Mouse (Mus musculus): ENCODE data around the gene 2010003K11Rik. TPM values are rescaled to one million over a fixed set of nuclear protein-coding genes. Genes with fewer than 3 reads are reported as not detected.

The 2010003K11Rik gene
- polyA plus RNA-seq (2014; fragmentation: Nextera tagmentation; extraction: Ambion mirVana) = not detected in 2 replicates

DNA sequence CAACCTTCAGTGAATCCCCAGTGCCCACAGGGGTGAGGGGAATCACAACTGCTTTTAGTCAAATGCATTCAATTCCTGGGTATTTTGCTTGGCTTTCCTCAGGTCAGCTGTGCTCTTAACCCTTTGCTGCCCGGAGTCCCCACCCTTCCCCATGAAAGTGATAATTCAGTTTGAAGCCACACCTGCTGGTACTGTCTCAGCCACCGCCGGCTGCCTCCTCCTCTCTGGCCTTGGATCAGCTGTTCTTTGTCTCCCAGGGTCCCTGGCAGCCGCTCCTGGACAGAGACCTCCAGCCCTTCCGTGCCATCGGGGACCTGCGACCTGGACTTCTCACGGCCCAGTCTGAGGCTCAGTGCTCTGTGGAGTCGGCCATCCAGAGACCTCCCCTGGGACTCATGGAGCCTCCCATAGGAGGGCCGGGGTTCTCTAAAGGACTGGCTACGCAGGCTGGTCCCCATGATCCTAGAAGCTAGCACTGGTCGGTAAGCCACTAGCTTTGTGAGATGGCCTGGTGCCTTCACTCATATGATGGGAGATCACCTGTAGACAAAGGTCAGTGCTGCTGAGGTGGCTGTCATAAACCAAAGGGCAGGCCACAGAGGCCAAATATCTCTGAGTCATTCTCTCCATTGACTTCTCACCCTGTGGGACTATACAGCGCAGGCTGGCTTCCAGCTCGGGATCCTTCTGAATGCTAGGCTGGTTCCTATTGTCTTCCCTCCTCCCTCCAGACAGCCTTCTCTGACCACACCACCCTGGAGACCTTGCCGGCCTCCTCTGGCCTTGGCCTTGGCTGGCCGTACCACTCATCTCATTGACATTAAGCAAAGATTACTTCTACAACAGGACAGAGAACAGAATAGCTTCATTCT lies at the start of gene 2010003K11Rik:
2010003K11Rik (minus strand) TSS at position 522 of the 872 bp plus-strand sequence.
- DNase-seq (ENCODE audit: low spot score) = no peak
- H3K9ac ChIP-seq (ENCODE audit: low read depth, low read length) = no peak within 1 kb of the TSS
- H3K27me3 ChIP-seq (replicated peaks; ENCODE audit: control insufficient read depth, insufficient read depth, low read length) = no peaks in the 10 kb centered on the region
- no peak within 1 kb of the TSS for H3K27ac ChIP-seq (replicated peaks; ENCODE audit: low read depth, low read length)
- no peaks in the 10 kb centered on the region for H3K36me3 ChIP-seq (ENCODE audit: control insufficient read depth, insufficient read depth, low read length)
- 62% methylated on average over 16 of the region's 16 CpGs for WGBS
- peak within 1 kb of the TSS; percentile 16 for H3K4me2 ChIP-seq (ENCODE audit: low read depth, low read length)
- no peaks in the 10 kb centered on the region for H3K9me3 ChIP-seq (ENCODE audit: control insufficient read depth, low read length)
- H3K4me3 ChIP-seq (ENCODE audit: low read depth, low read length) = no peak within 1 kb of the TSS
- no peaks in the 10 kb centered on the region for H3K4me1 ChIP-seq (ENCODE audit: control insufficient read depth, insufficient read depth, low read length)
- ATAC-seq (ENCODE audit: low read depth) = 0 out of 2 replicates have a peak, but pooled peaks have one; percentile 12

DNA sequence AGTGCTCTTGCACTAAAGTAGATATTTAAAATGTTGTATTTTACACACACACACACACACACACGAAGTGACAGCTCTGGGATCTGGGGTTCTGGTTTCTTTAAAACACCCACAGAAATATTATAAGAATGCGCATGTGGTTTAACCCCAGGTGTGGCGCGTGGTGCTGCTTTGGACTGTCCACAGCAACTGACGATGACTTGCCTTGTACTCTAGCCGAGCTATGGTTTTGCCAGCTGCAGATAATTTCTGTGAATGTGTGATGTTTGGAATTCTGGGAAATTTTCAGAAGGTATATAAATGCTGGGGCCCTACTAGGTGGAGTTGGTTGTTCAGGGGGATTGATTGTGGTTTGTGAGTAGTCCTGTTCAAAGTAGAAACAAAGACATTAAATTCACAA lies 49.4 kb upstream of the 2010003K11Rik start:
- H3K9ac ChIP-seq (ENCODE audit: low read depth, low read length) = no peak overlapping the region
- 65% methylated on average over 6 of the region's 6 CpGs for WGBS
- no peak for ATAC-seq (ENCODE audit: low read depth)

DNA sequence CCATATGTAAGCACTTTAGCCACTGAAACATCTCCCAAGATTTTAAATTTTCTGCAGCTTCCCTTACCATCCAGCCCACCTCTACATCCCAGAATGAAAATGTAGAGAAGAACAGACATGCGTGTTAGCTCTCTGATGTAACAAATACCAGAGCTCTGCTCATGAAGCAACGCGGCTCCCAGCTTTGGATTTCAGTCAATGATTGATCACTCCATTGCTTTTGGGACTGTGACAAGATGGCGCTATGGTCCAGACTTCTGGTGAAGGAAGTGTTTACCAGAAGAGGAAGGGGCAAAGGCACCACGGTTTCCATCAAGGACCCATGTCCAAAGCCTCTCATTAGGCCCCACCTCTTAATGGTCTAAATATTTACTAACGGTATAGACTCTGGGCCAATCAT lies 47.5 kb upstream of the 2010003K11Rik start:
- WGBS = 83% methylated on average over 6 of the region's 6 CpGs
- no peaks in the 10 kb centered on the region for H3K9me3 ChIP-seq (ENCODE audit: control insufficient read depth, low read length)
- no peak overlapping the region for H3K4me2 ChIP-seq (ENCODE audit: low read depth, low read length)
- no peak for DNase-seq (ENCODE audit: low spot score)
- H3K27me3 ChIP-seq (replicated peaks; ENCODE audit: control insufficient read depth, insufficient read depth, low read length) = no peaks in the 10 kb centered on the region
- H3K36me3 ChIP-seq (ENCODE audit: control insufficient read depth, insufficient read depth, low read length) = no peaks in the 10 kb centered on the region
- H3K27ac ChIP-seq (replicated peaks; ENCODE audit: low read depth, low read length) = no peak overlapping the region
- H3K9ac ChIP-seq (ENCODE audit: low read depth, low read length) = no peak overlapping the region
- no peak for ATAC-seq (ENCODE audit: low read depth)
- no peaks in the 10 kb centered on the region for H3K4me1 ChIP-seq (ENCODE audit: control insufficient read depth, insufficient read depth, low read length)
- no peak overlapping the region for H3K4me3 ChIP-seq (ENCODE audit: low read depth, low read length)

More for the DNA sequence above, 49.4 kb upstream of the 2010003K11Rik start:
- Histone ChIP-seq H3K9me3 (ENCODE audit: control insufficient read depth, low read length) (no peaks in the 10 kb centered on the region), H3K27ac (replicated peaks; ENCODE audit: low read depth, low read length) (no peak overlapping the region), H3K4me1 (ENCODE audit: control insufficient read depth, insufficient read depth, low read length) (no peaks in the 10 kb centered on the region), H3K36me3 (ENCODE audit: control insufficient read depth, insufficient read depth, low read length) (no peaks in the 10 kb centered on the region), H3K4me2 (ENCODE audit: low read depth, low read length) (no peak overlapping the region), H3K4me3 (ENCODE audit: low read depth, low read length) (no peak overlapping the region), H3K27me3 (replicated peaks; ENCODE audit: control insufficient read depth, insufficient read depth, low read length) (no peaks in the 10 kb centered on the region)
- no peak for DNase-seq (ENCODE audit: low spot score)

DNA sequence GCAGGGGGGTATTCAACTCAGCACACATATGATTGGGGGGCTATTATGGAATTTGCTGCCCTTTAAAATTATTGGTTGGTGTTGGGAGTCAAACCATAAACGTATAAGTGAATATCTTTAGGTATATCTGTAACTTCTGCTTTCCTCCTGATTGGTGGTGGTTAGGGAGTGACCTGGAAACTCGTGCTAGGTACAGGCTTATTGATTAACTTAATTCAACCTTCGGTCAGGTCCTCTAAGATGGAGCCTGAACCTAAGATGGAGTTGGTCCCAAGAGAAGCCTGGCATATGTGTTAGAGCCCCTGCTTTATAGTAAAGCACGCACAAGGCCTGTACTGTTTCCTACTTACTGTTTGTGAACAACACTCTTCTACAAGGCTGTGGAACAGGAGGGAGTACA lies 46.7 kb upstream of the 2010003K11Rik start:
- no peak for DNase-seq (ENCODE audit: low spot score)
- ATAC-seq (ENCODE audit: low read depth) = no peak
- no peaks in the 10 kb centered on the region for H3K36me3 ChIP-seq (ENCODE audit: control insufficient read depth, insufficient read depth, low read length)
- no peaks in the 10 kb centered on the region for H3K27me3 ChIP-seq (replicated peaks; ENCODE audit: control insufficient read depth, insufficient read depth, low read length)
- WGBS = 83% methylated on average over 4 of the region's 4 CpGs
- H3K9me3 ChIP-seq (ENCODE audit: control insufficient read depth, low read length) = no peaks in the 10 kb centered on the region
- H3K9ac ChIP-seq (ENCODE audit: low read depth, low read length) = no peak overlapping the region
- no peak overlapping the region for H3K4me3 ChIP-seq (ENCODE audit: low read depth, low read length)
- H3K27ac ChIP-seq (replicated peaks; ENCODE audit: low read depth, low read length) = no peak overlapping the region
- no peak overlapping the region for H3K4me2 ChIP-seq (ENCODE audit: low read depth, low read length)
- H3K4me1 ChIP-seq (ENCODE audit: control insufficient read depth, insufficient read depth, low read length) = no peaks in the 10 kb centered on the region

DNA sequence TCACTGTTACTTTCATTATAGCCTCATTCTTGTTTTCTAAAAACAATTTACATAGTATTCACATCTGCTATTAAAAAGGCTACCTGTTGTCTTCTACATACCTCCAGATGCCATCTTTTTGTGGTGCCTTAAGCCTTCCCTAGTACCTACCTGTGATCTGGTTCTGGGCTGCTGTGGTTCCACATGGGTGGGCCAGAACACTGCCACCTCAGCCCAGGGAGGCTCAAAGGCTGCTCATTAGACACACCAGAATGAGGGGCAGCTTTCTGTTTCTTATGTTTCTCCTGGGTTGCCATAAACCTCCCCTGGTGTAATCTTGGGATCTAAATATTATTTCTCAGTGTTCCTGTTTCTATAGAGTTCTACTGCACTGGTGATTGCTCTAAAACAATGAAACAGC lies 43.7 kb upstream of the 2010003K11Rik start:
- no peak overlapping the region for H3K27ac ChIP-seq (replicated peaks; ENCODE audit: low read depth, low read length)
- no peaks in the 10 kb centered on the region for H3K9me3 ChIP-seq (ENCODE audit: control insufficient read depth, low read length)
- no peak overlapping the region for H3K4me2 ChIP-seq (ENCODE audit: low read depth, low read length)
- H3K4me1 ChIP-seq (ENCODE audit: control insufficient read depth, insufficient read depth, low read length) = no peaks in the 10 kb centered on the region
- no peak overlapping the region for H3K4me3 ChIP-seq (ENCODE audit: low read depth, low read length)
- ATAC-seq (ENCODE audit: low read depth) = no peak
- H3K36me3 ChIP-seq (ENCODE audit: control insufficient read depth, insufficient read depth, low read length) = no peaks in the 10 kb centered on the region
- no peaks in the 10 kb centered on the region for H3K27me3 ChIP-seq (replicated peaks; ENCODE audit: control insufficient read depth, insufficient read depth, low read length)
- DNase-seq (ENCODE audit: low spot score) = no peak
- no peak overlapping the region for H3K9ac ChIP-seq (ENCODE audit: low read depth, low read length)

DNA sequence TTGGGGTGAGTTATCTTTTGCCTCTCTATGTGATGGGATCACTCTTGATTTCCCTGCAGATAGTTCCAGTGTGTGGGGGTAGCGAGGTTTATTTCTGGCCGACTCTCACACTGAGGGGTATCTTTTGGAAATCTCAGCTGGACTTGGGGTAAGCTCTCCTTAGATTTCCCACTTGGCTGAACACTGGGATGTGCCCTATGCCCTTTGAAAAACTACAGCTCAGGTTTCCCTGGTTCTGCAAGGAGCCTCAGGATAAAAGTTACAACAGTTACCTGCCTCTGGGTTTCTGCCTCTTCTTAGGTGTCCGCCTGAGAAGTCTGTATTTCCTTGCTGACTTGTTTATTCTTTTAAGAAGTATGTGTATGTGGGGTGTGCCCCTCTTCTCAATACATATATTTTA lies 42.6 kb upstream of the 2010003K11Rik start:
- DNase-seq (ENCODE audit: low spot score) = no peak
- Histone ChIP-seq H3K9me3 (ENCODE audit: control insufficient read depth, low read length) (no peaks in the 10 kb centered on the region), H3K27me3 (replicated peaks; ENCODE audit: control insufficient read depth, insufficient read depth, low read length) (no peaks in the 10 kb centered on the region), H3K4me2 (ENCODE audit: low read depth, low read length) (no peak overlapping the region), H3K4me3 (ENCODE audit: low read depth, low read length) (no peak overlapping the region), H3K9ac (ENCODE audit: low read depth, low read length) (no peak overlapping the region), H3K4me1 (ENCODE audit: control insufficient read depth, insufficient read depth, low read length) (no peaks in the 10 kb centered on the region), H3K27ac (replicated peaks; ENCODE audit: low read depth, low read length) (no peak overlapping the region), H3K36me3 (ENCODE audit: control insufficient read depth, insufficient read depth, low read length) (no peaks in the 10 kb centered on the region)
- ATAC-seq (ENCODE audit: low read depth) = no peak
- 88% methylated on average over 3 of the region's 3 CpGs for WGBS

DNA sequence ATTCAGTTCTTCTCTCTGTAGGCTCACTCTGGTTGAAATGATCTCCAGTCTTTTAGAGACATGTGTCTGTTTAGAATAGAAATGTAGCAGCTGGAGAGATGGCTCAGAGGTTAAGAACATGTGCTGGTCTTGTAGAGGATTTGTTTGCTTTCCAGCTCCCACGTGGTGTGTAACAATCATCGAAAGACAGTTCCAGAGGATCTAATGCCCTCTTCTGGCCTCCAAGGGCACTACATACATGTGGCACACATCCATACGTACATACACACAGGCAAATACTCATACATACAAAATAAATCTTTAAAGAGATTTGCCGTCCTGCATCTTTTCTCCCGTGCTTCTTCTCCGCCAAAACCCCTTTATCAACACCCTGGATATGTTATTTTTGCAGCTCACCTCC lies 41.9 kb upstream of the 2010003K11Rik start:
- 89% methylated on average over 6 of the region's 6 CpGs for WGBS

DNA sequence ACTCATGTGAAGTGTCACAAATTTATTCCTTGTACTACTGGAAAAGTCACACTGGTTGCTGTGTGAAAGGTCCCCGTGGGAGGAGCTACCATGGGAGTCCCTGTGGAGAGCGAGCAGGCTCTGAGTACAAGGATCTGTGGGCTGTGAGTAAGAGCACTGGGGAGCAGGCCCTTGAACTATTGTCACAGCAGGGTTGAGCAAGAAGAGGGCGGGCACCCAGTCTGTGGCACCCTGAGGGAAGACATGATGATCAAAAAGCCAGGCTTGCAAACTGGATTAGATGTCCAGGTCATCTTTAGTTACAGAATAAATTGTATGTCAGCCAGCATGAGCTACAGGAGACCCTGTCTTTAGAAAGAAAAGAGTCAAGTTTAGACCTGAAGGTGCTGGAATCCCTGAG lies 38.2 kb upstream of the 2010003K11Rik start:
- ATAC-seq (ENCODE audit: low read depth) (no peak), DNase-seq (ENCODE audit: low spot score) (no peak)
- Histone ChIP-seq H3K36me3 (ENCODE audit: control insufficient read depth, insufficient read depth, low read length) (no peaks in the 10 kb centered on the region), H3K9me3 (ENCODE audit: control insufficient read depth, low read length) (no peaks in the 10 kb centered on the region), H3K27ac (replicated peaks; ENCODE audit: low read depth, low read length) (no peak overlapping the region), H3K4me2 (ENCODE audit: low read depth, low read length) (no peak overlapping the region), H3K27me3 (replicated peaks; ENCODE audit: control insufficient read depth, insufficient read depth, low read length) (no peaks in the 10 kb centered on the region), H3K4me1 (ENCODE audit: control insufficient read depth, insufficient read depth, low read length) (no peaks in the 10 kb centered on the region), H3K4me3 (ENCODE audit: low read depth, low read length) (no peak overlapping the region), H3K9ac (ENCODE audit: low read depth, low read length) (no peak overlapping the region)
- WGBS = 77% methylated on average over 3 of the region's 3 CpGs

More for the DNA sequence above, 41.9 kb upstream of the 2010003K11Rik start:
- Histone ChIP-seq H3K9me3 (ENCODE audit: control insufficient read depth, low read length) (no peaks in the 10 kb centered on the region), H3K36me3 (ENCODE audit: control insufficient read depth, insufficient read depth, low read length) (no peaks in the 10 kb centered on the region), H3K4me1 (ENCODE audit: control insufficient read depth, insufficient read depth, low read length) (no peaks in the 10 kb centered on the region), H3K27ac (replicated peaks; ENCODE audit: low read depth, low read length) (no peak overlapping the region), H3K4me3 (ENCODE audit: low read depth, low read length) (no peak overlapping the region), H3K9ac (ENCODE audit: low read depth, low read length) (no peak overlapping the region), H3K27me3 (replicated peaks; ENCODE audit: control insufficient read depth, insufficient read depth, low read length) (no peaks in the 10 kb centered on the region), H3K4me2 (ENCODE audit: low read depth, low read length) (no peak overlapping the region)
- no peak for DNase-seq (ENCODE audit: low spot score)
- ATAC-seq (ENCODE audit: low read depth) = no peak

DNA sequence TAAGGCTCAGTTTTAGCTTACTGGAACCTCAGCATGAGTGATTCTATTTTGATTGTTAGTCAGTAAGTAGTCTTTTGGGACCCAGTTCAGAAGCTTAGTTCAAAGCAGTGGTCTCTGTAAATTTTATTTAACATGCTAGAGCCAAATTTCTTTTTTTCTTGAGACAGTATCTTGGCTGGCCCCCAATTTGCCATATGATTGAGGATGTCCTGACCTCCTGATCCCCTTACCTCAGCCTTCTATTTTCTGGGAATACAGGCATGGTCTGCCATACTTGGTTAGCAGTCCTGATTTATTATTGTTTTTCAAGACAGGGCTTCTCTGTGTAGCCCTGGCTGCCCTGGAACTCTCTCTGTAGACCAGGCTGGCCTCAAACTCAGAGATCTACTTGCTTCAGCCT lies 37.5 kb upstream of the 2010003K11Rik start:
- DNase-seq (ENCODE audit: low spot score) (no peak), ATAC-seq (ENCODE audit: low read depth) (no peak)
- Histone ChIP-seq H3K9ac (ENCODE audit: low read depth, low read length) (no peak overlapping the region), H3K4me3 (ENCODE audit: low read depth, low read length) (no peak overlapping the region), H3K9me3 (ENCODE audit: control insufficient read depth, low read length) (no peaks in the 10 kb centered on the region), H3K4me1 (ENCODE audit: control insufficient read depth, insufficient read depth, low read length) (no peaks in the 10 kb centered on the region), H3K27me3 (replicated peaks; ENCODE audit: control insufficient read depth, insufficient read depth, low read length) (no peaks in the 10 kb centered on the region), H3K36me3 (ENCODE audit: control insufficient read depth, insufficient read depth, low read length) (no peaks in the 10 kb centered on the region), H3K4me2 (ENCODE audit: low read depth, low read length) (no peak overlapping the region), H3K27ac (replicated peaks; ENCODE audit: low read depth, low read length) (no peak overlapping the region)
